Mouse (Mus musculus) brown adipose tissue, adult 24 weeks (tissue): ENCODE data around the gene Pclo. TPM values are rescaled to one million over a fixed set of nuclear protein-coding genes. Genes with fewer than 3 reads are reported as not detected.
"Not testable (repeated sequence)": the region's sequence is repeated elsewhere in the genome, so short reads cannot be mapped to it uniquely, and the experiment has no call there.

Source experiments
- H3K27ac ChIP-seq: fragments of 200-500 bp; replicated peaks from 2 replicates; pipeline ENCODE4 v1.5.1; 2012; ENCODE audit warnings: low read depth, mild to moderate bottlenecking, low read length
- H3K4me1 ChIP-seq: fragments of 200-500 bp; 2 replicates; pipeline ENCODE4 v1.6.1; 2012; ENCODE audit warnings: low read length, mixed read lengths; ENCODE audit not compliant: control insufficient read depth, insufficient read depth, insufficient read length
- H3K4me3 ChIP-seq: fragments of 200-500 bp; 2 replicates; pipeline ENCODE4 v1.5.1; 2012; ENCODE audit warnings: low read depth, mild to moderate bottlenecking, low read length, moderate library complexity; ENCODE audit not compliant: insufficient read depth
- polyA plus RNA-seq: library from polyadenylated mRNA; stranded (reverse); fragments of >200 nt; gene quantifications from 2 replicates; pipeline ENCODE4 v1.2.4, GENCODE M21; 2012; ENCODE audit not compliant: missing spikeins, insufficient read depth, insufficient read length

Pclo gene
- polyA plus RNA-seq, 1 experiment, result 1.7 TPM

GRCm38 (mm10) chr5:14782362-14783082 is 267.8 kb downstream of the Pclo start:
- no peak overlapping the region for H3K27ac ChIP-seq
- H3K4me3 ChIP-seq, result no peak overlapping the region
- H3K4me1 ChIP-seq, result no peaks in the 10 kb centered on the region

- no peak overlapping the region for H3K27ac ChIP-seq
- no peaks in the 10 kb centered on the region for H3K4me1 ChIP-seq
- no peak overlapping the region for H3K4me3 ChIP-seq
Measured at GRCm38 (mm10) chr5:14793891-14794290, 279.2 kb downstream of the Pclo start.

DNA sequence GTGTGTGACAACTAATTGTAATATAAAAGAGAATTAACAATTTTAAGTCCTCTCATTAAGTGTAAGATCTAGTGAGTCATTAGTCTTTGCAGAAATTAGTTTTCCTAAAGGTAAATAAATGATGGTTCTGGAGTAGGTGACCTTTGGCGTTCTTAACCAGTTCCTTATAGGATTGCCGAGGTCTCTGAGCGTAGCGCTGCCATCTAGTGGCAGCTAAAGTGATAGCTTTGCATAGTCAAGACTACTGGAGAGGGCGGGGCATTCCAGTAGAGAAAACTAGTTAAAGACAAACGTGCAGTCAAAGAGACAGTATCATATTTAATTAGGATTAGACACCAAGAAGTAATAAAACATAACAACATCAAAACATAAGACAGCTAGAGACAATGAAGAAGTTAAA is 292.4 kb downstream of the Pclo start:
- Histone ChIP-seq H3K27ac (no peak overlapping the region), H3K4me3 (no peak overlapping the region), H3K4me1 (no peaks in the 10 kb centered on the region)

DNA sequence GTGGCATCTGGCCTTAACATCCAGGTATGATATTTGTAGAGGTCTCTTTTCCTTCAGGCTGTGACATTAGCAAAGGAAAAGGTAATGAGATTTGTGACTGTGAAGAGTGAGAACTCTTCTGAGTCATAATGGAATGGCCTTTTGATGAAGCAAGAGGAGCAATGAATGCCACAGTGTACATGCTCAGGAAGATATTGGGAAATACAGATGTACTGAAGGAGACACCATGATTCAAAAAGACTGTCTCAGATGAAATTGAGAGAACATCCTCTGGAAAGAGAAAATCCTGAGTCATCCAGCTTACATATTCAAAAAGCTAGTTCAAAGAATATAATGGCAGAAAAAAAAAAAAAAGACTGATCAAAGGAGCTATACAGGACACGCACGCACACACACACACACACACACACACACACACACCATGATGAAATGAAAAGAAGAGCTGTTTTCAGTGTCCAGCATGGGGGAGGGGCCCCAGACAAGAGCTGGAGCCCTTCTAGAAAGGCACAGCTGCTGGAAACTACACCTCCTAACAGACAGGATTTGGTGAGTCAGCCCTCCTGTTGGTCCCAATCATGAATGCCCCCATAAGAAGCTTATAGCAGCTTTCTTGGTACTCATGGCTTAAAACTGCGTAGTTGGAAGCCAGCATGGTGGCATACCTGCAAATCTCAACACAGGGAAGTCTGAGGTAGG is 318.6 kb downstream of the Pclo start:
- no peak overlapping the region for H3K27ac ChIP-seq
- H3K4me1 ChIP-seq, result no peaks in the 10 kb centered on the region
- H3K4me3 ChIP-seq, result no peak overlapping the region

GRCm38 (mm10) chr5:14834155-14834991 is 319.7 kb downstream of the Pclo start:
- Histone ChIP-seq H3K27ac (no peak overlapping the region), H3K4me1 (no peaks in the 10 kb centered on the region)

GRCm38 (mm10) chr5:14853650-14854049 is 338.9 kb downstream of the Pclo start:
- Histone ChIP-seq H3K4me1 (no peaks in the 10 kb centered on the region), H3K27ac (no peak overlapping the region), H3K4me3 (no peak overlapping the region)

More at GRCm38 (mm10) chr5:14834155-14834991, 319.7 kb downstream of the Pclo start:
- H3K4me3 ChIP-seq, result no peak overlapping the region

DNA sequence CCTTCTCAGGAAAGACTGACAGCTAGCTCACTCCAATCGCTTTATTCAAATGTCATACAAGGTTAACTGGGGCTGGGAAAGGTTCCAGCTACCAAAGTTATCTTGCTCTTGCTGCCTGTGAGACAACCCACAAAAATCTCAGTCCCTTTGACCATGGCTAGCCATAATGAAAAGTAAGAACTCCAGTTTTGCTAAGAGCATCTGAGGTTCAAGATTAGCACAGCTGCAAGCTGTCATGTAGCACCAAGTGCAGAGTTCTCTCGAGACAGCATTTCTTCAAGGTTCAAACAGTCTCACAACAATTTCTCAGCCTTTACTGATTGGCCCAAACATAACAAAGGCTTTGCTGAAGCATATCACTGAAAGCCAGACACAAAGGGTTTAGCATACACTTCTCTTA is 370.6 kb downstream of the Pclo start:
- H3K4me1 ChIP-seq, H3K4me3 ChIP-seq, H3K27ac ChIP-seq: not testable (repeated sequence)

DNA sequence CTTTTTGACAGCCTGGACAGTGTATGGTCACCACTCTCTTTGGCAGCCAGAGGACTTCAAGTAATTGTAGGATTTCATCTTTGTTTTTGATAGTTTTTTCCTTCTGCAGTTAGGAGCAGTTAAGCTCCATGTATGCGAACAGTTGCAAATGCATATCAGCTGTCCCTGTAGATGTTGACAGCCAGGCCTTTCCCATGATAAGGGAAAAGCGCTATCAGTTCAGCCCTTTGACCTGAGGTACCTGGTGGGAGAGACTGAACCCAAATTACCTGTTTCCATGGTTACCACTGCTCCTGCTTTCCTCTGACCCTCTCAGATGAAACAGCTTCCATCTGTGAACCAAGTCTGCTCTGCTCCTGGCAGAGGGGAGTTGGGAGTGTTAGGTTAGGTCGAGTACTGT is 377.5 kb downstream of the Pclo start:
- Histone ChIP-seq H3K4me3 (no peak overlapping the region), H3K27ac (no peak overlapping the region), H3K4me1 (no peaks in the 10 kb centered on the region)

GRCm38 (mm10) chr5:14903539-14903938 is 388.8 kb downstream of the Pclo start:
- not testable (repeated sequence) for H3K4me1 ChIP-seq, H3K27ac ChIP-seq, H3K4me3 ChIP-seq
